Mouse (Mus musculus): Measurements from ENCODE around the gene Fam114a2. TPM values are rescaled to one million over a fixed set of nuclear protein-coding genes. Genes with fewer than 3 reads are reported as not detected.
A peak's percentile ranks its signal among the peaks of the same experiment; 100 is the strongest.

Fam114a2 gene
- polyA plus RNA-seq, 1 experiment, result 28.7 TPM

DNA sequence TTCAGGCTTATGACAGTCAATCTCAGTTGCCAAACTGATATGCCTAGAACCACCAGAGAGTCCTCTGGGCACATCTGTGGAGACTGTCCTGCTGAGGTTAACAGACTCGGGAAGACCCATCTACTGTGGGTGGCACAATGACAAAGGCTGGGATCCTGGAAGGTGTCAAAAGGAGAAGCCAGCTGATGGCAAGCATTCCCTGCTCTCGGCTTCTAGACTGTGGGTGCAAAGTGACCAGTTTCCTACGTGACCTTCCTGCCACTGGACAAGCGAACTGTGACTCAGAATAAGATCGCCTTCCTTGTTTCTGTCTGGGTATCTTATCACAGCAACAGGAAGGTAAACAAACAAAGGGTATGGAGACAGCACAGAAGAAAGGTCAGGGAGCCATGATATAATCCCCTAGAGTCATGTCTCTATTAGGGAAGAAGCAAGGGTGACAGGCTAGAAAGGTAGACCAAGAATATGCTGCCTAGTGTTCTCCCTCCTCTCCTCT, 1.4 kb downstream of the Fam114a2 start:
- Histone ChIP-seq H3K4me2 (ENCODE audit: low read depth) (peak overlapping the region; percentile 79), H3K79me2 (ENCODE audit: control insufficient read depth, insufficient read depth) (peaks cover 53% of the 10 kb centered on the region), H3K27me3 (ENCODE audit: control insufficient read depth, insufficient read depth, insufficient read length) (no peaks in the 10 kb centered on the region), H3ac (ENCODE audit: control insufficient read depth, insufficient read length) (no peak overlapping the region), H3K36me3 (ENCODE audit: control insufficient read depth, insufficient read depth) (peaks cover 3% of the 10 kb centered on the region), H3K4me3 (peak overlapping the region; percentile 92)
- TF ChIP-seq MYOD1 (IDR thresholded peaks at IDR 0.05; ENCODE audit: control insufficient read depth in 1 of 3, insufficient read length in 2 of 3, low read depth in 2 of 3) (no peak), USF1 (IDR thresholded peaks at IDR 0.05; ENCODE audit: low read depth) (no peak), POLR2A (IDR thresholded peaks at IDR 0.05; ENCODE audit: insufficient read length, low read depth) (no peak), E2F4 (IDR thresholded peaks at IDR 0.05; ENCODE audit: insufficient read depth) (no peak), MYOG (IDR thresholded peaks at IDR 0.05; ENCODE audit: control insufficient read depth in 1 of 3, insufficient read depth in 1 of 3, insufficient read length in 2 of 3, low read depth in 2 of 3) (no peak), CEBPB (IDR thresholded peaks at IDR 0.05; ENCODE audit: insufficient read depth, poor library complexity, severe bottlenecking) (no peak), REST (IDR thresholded peaks at IDR 0.05; ENCODE audit: insufficient read depth, insufficient read length) (no peak), MAX (IDR thresholded peaks at IDR 0.05; ENCODE audit: low read depth) (no peak), SRF (IDR thresholded peaks at IDR 0.05; ENCODE audit: control insufficient read depth, insufficient read length, low read depth) (no peak), TCF12 (IDR thresholded peaks at IDR 0.05; ENCODE audit: insufficient read depth, poor library complexity, severe bottlenecking) (no peak), POLR2AphosphoS2 (IDR thresholded peaks at IDR 0.05; ENCODE audit: insufficient read length, low read depth) (no peak), TCF3 (IDR thresholded peaks at IDR 0.05; ENCODE audit: insufficient read length, low read depth) (no peak)

DNA sequence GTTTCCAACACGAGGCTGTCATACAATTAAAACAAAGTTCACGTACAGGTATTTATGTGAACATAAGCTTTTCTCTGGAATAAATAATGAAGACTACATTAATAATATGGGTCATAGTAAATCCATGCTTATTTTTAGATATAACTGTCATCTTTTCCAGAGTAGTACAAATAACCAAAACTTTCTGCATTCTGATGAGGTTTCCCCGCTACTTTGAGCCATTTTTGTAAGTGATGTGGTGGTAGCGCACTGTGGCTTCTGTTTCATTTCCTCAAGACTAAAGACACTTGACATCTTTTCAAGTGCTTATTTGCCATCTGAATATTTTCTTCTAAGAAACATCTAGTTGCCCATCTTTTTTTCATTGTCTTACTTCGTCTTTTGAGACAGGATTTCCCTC, 3.2 kb downstream of the Fam114a2 start:
- Histone ChIP-seq H3K4me2 (ENCODE audit: low read depth) (no peak overlapping the region), H3ac (ENCODE audit: control insufficient read depth, insufficient read length) (no peak overlapping the region), H3K36me3 (ENCODE audit: control insufficient read depth, insufficient read depth) (peaks cover 13% of the 10 kb centered on the region), H3K4me3 (no peak overlapping the region), H3K27me3 (ENCODE audit: control insufficient read depth, insufficient read depth, insufficient read length) (no peaks in the 10 kb centered on the region), H3K79me2 (ENCODE audit: control insufficient read depth, insufficient read depth) (peaks cover 36% of the 10 kb centered on the region)
- TF ChIP-seq MYOD1 (IDR thresholded peaks at IDR 0.05; ENCODE audit: control insufficient read depth in 1 of 3, insufficient read length in 2 of 3, low read depth in 2 of 3) (no peak), TCF12 (IDR thresholded peaks at IDR 0.05; ENCODE audit: insufficient read depth, poor library complexity, severe bottlenecking) (no peak), CEBPB (IDR thresholded peaks at IDR 0.05; ENCODE audit: insufficient read depth, poor library complexity, severe bottlenecking) (no peak), E2F4 (IDR thresholded peaks at IDR 0.05; ENCODE audit: insufficient read depth) (no peak), TCF3 (IDR thresholded peaks at IDR 0.05; ENCODE audit: insufficient read length, low read depth) (no peak), MYOG (IDR thresholded peaks at IDR 0.05; ENCODE audit: control insufficient read depth in 1 of 3, insufficient read depth in 1 of 3, insufficient read length in 2 of 3, low read depth in 2 of 3) (no peak), SRF (IDR thresholded peaks at IDR 0.05; ENCODE audit: control insufficient read depth, insufficient read length, low read depth) (no peak), REST (IDR thresholded peaks at IDR 0.05; ENCODE audit: insufficient read depth, insufficient read length) (no peak), MAX (IDR thresholded peaks at IDR 0.05; ENCODE audit: low read depth) (no peak), POLR2AphosphoS2 (IDR thresholded peaks at IDR 0.05; ENCODE audit: insufficient read length, low read depth) (no peak), USF1 (IDR thresholded peaks at IDR 0.05; ENCODE audit: low read depth) (no peak)

DNA sequence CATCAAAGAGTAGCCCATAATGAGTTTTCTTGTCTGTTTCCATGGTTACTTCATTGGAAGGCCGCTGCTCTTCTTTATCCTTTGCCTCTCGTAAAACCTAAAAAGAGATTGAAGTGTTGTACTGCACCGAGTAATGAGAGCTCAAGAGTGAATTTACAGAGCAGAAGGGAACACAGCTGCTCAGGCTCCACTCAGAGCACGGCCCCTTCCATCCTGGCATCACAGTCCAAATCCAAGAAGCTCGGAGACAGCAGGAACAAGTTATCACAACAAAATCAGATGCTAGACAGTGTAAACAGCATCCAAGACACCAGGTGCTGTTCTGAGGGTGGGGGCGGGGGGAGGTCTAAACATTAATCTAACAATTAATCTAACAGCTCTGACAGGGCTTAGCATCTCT, 11.5 kb downstream of the Fam114a2 start:
- TF ChIP-seq TCF3 (IDR thresholded peaks at IDR 0.05; ENCODE audit: insufficient read length, low read depth) (no peak), REST (IDR thresholded peaks at IDR 0.05; ENCODE audit: insufficient read depth, insufficient read length) (no peak), E2F4 (IDR thresholded peaks at IDR 0.05; ENCODE audit: insufficient read depth) (no peak), SRF (IDR thresholded peaks at IDR 0.05; ENCODE audit: control insufficient read depth, insufficient read length, low read depth) (no peak), MYOG (IDR thresholded peaks at IDR 0.05; ENCODE audit: control insufficient read depth in 1 of 3, insufficient read depth in 1 of 3, insufficient read length in 2 of 3, low read depth in 2 of 3) (no peak), USF1 (IDR thresholded peaks at IDR 0.05; ENCODE audit: low read depth) (no peak), TCF12 (IDR thresholded peaks at IDR 0.05; ENCODE audit: insufficient read depth, poor library complexity, severe bottlenecking) (no peak), POLR2A (IDR thresholded peaks at IDR 0.05; ENCODE audit: insufficient read length, low read depth) (no peak), MYOD1 (IDR thresholded peaks at IDR 0.05; ENCODE audit: control insufficient read depth in 1 of 3, insufficient read length in 2 of 3, low read depth in 2 of 3) (no peak), POLR2AphosphoS2 (IDR thresholded peaks at IDR 0.05; ENCODE audit: insufficient read length, low read depth) (no peak), CEBPB (IDR thresholded peaks at IDR 0.05; ENCODE audit: insufficient read depth, poor library complexity, severe bottlenecking) (no peak), MAX (IDR thresholded peaks at IDR 0.05; ENCODE audit: low read depth) (no peak)
- Histone ChIP-seq H3ac (ENCODE audit: control insufficient read depth, insufficient read length) (no peak overlapping the region), H3K27me3 (ENCODE audit: control insufficient read depth, insufficient read depth, insufficient read length) (no peaks in the 10 kb centered on the region), H3K4me2 (ENCODE audit: low read depth) (no peak overlapping the region), H3K36me3 (ENCODE audit: control insufficient read depth, insufficient read depth) (peaks cover 57% of the 10 kb centered on the region), H3K4me3 (no peak overlapping the region), H3K79me2 (ENCODE audit: control insufficient read depth, insufficient read depth) (no peaks in the 10 kb centered on the region)

GRCm38 (mm10) chr11:57503155-57503554, 15.3 kb downstream of the Fam114a2 start:
- Histone ChIP-seq H3K4me3 (no peak overlapping the region), H3K27me3 (ENCODE audit: control insufficient read depth, insufficient read depth, insufficient read length) (no peaks in the 10 kb centered on the region), H3ac (ENCODE audit: control insufficient read depth, insufficient read length) (no peak overlapping the region), H3K79me2 (ENCODE audit: control insufficient read depth, insufficient read depth) (no peaks in the 10 kb centered on the region), H3K36me3 (ENCODE audit: control insufficient read depth, insufficient read depth) (peaks cover 34% of the 10 kb centered on the region), H3K4me2 (ENCODE audit: low read depth) (no peak overlapping the region)
- TF ChIP-seq TCF3 (IDR thresholded peaks at IDR 0.05; ENCODE audit: insufficient read length, low read depth) (no peak), MAX (IDR thresholded peaks at IDR 0.05; ENCODE audit: low read depth) (no peak)

- peaks cover 11% of the 10 kb centered on the region for H3K36me3 ChIP-seq (ENCODE audit: control insufficient read depth, insufficient read depth)
Observed at GRCm38 (mm10) chr11:57498215-57498614, 20.2 kb downstream of the Fam114a2 start.

More at GRCm38 (mm10) chr11:57498215-57498614, 20.2 kb downstream of the Fam114a2 start:
- no peak overlapping the region for H3K4me2 ChIP-seq (ENCODE audit: low read depth)
- no peaks in the 10 kb centered on the region for H3K27me3 ChIP-seq (ENCODE audit: control insufficient read depth, insufficient read depth, insufficient read length)
- H3K79me2 ChIP-seq (ENCODE audit: control insufficient read depth, insufficient read depth), result no peaks in the 10 kb centered on the region
- no peak overlapping the region for H3K4me3 ChIP-seq
- TF ChIP-seq TCF12 (IDR thresholded peaks at IDR 0.05; ENCODE audit: insufficient read depth, poor library complexity, severe bottlenecking) (no peak), POLR2AphosphoS2 (IDR thresholded peaks at IDR 0.05; ENCODE audit: insufficient read length, low read depth) (no peak), REST (IDR thresholded peaks at IDR 0.05; ENCODE audit: insufficient read depth, insufficient read length) (no peak), MYOG (IDR thresholded peaks at IDR 0.05; ENCODE audit: control insufficient read depth in 1 of 3, insufficient read depth in 1 of 3, insufficient read length in 2 of 3, low read depth in 2 of 3) (no peak), CEBPB (IDR thresholded peaks at IDR 0.05; ENCODE audit: insufficient read depth, poor library complexity, severe bottlenecking) (no peak), E2F4 (IDR thresholded peaks at IDR 0.05; ENCODE audit: insufficient read depth) (no peak), MYOD1 (IDR thresholded peaks at IDR 0.05; ENCODE audit: control insufficient read depth in 1 of 3, insufficient read length in 2 of 3, low read depth in 2 of 3) (no peak), POLR2A (IDR thresholded peaks at IDR 0.05; ENCODE audit: insufficient read length, low read depth) (no peak), USF1 (IDR thresholded peaks at IDR 0.05; ENCODE audit: low read depth) (no peak)
- no peak overlapping the region for H3ac ChIP-seq (ENCODE audit: control insufficient read depth, insufficient read length)
